18 mouse cellular contexts compared by ENCODE assay signal in the genomic region with DNA sequence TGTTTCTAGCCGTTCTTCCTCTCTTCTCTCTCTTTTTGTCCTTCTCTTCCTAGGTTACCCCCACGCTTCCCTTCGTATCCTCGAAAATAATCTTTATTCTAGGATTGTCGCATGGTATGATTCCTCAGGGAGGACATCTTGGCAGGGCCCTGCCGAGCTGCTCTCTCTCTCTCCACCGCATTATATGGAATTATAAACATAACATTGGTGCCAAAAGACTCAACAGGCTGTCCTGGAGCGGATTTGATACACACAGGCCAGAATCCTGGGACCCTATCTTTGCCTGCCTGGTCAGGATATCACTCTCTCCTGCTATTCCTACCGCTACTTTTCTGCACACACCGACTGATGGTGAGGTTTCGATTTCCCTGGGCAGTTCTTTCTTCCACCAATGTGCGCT.
"Had no signal": no experiment of that assay in that cellular context is flagged by ENCODE, and none has a peak within 500 bp of the region (broad histone marks: within the 10 kb centered on the region; RNA-seq: fewer than 3 reads in every experiment).

No protein-coding gene starts in this region.

- DNase-seq: lung, adult 2 months; lung, postnatal 10 days; midbrain, embryonic 14.5 days; retina, postnatal 1 day; right cerebral cortex, adult 18-20 months; right cerebral cortex, postnatal 25 days; right cerebral cortex, postnatal 4 days; spleen, adult 18-20 months; thymus, postnatal 14 days; thymus, postnatal 36 days had no signal

- H3K4me2 ChIP-seq: liver, embryonic 12.5 days; midbrain, embryonic 12.5 days; neural tube, embryonic 13.5 days; neural tube, embryonic 15.5 days had no signal

- H3K9me3 ChIP-seq: liver, embryonic 12.5 days; midbrain, embryonic 10.5 days; midbrain, embryonic 12.5 days; neural tube, embryonic 13.5 days; neural tube, embryonic 15.5 days had no signal

- H3K4me3 ChIP-seq: liver, embryonic 12.5 days; midbrain, embryonic 10.5 days; midbrain, embryonic 12.5 days; myocyte; neural tube, embryonic 13.5 days; neural tube, embryonic 15.5 days had no signal

- H3K36me3 ChIP-seq: liver, embryonic 12.5 days; midbrain, embryonic 10.5 days; midbrain, embryonic 12.5 days; neural tube, embryonic 13.5 days; neural tube, embryonic 15.5 days had no signal

- ATAC-seq: liver, embryonic 12.5 days; midbrain, embryonic 16.5 days had no signal

- H3K27me3 ChIP-seq: liver, embryonic 12.5 days; midbrain, embryonic 12.5 days; neural tube, embryonic 13.5 days; neural tube, embryonic 15.5 days had no signal

- H3K9ac ChIP-seq: liver, embryonic 12.5 days; liver, embryonic 14.5 days; midbrain, embryonic 12.5 days; neural tube, embryonic 13.5 days; neural tube, embryonic 15.5 days had no signal

- H3K27ac ChIP-seq: liver, embryonic 12.5 days; liver, embryonic 14.5 days; midbrain, embryonic 10.5 days; midbrain, embryonic 12.5 days; neural tube, embryonic 13.5 days; neural tube, embryonic 15.5 days had no signal
